Mouse (Mus musculus): Measurements from ENCODE around the gene Zscan10. TPM values are rescaled to one million over a fixed set of nuclear protein-coding genes. Genes with fewer than 3 reads are reported as not detected.

Zscan10 gene
- total and polyA plus RNA-seq, 2 experiments from 2014 or later: 0.21 TPM; not detected in 1

DNA sequence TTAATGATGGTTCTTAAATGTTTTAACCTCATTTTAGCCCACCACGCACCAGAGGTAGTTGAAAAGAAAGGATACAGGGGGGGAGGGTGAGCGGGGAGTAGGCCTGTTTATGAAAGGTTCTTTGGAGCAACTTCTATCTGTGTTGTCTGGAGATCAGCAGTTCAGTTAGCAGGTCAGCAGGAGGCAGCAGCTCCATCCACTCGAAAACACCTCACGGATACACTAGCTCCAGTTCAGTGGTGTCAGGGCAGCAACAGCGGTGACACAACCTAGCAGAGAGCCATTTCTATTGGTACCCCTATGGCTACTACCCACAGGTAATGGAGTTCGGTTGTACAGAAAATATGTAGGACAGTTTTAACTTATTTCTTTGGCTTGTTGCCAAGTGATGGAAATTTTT lies 30.6 kb upstream of the Zscan10 start:
- H3K4me2 ChIP-seq (ENCODE audit: low read depth): no peak overlapping the region
- peak; percentile 64 for TF ChIP-seq CTCF (IDR thresholded peaks at IDR 0.05; ENCODE audit: low read depth)
- peaks cover 13% of the 10 kb centered on the region; the same call in 1 of the 2 replicates for H3K36me3 ChIP-seq (ENCODE audit: insufficient read depth)
- H3K27me3 ChIP-seq (ENCODE audit: insufficient read depth, low read length): no peaks in the 10 kb centered on the region
- WGBS: 39% methylated on average over 6 of the region's 6 CpGs
- no peaks in the 10 kb centered on the region for H3K9me3 ChIP-seq (ENCODE audit: low read length)
- ATAC-seq (peak; percentile 47; the same call in 1 of the 2 replicates), DNase-seq (no peak)
- no peak overlapping the region for H3K4me3 ChIP-seq (ENCODE audit: low read depth, low read length)
- no peak overlapping the region for H3K9ac ChIP-seq
- no peak overlapping the region for H3K27ac ChIP-seq (ENCODE audit: low read depth, low read length)
- H3K4me1 ChIP-seq (ENCODE audit: insufficient read depth): peaks cover under 1% of the 10 kb centered on the region

DNA sequence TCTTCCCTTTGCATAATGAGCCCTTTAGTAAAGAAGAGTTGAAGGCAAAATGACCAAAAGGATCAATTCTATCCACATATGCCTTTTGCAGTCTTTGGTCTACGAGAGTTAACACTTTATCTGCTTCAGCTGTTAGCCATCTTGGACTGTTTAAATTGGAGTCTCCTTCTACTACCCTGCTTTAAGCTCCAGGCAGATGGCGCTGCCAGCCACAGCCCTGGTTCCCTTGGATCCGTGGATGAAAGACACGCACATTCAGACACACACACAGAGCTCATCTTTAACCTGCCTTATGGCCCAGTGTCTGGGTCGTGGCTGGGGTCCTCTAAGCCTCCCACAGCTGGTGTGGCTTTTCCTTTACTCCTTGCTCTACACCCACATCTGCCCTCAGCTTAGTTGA lies 29.6 kb upstream of the Zscan10 start:
- Histone ChIP-seq H3K27ac (ENCODE audit: low read depth, low read length) (no peak overlapping the region), H3K4me2 (ENCODE audit: low read depth) (no peak overlapping the region), H3K36me3 (ENCODE audit: insufficient read depth) (peaks cover 20% of the 10 kb centered on the region), H3K9ac (no peak overlapping the region), H3K4me3 (ENCODE audit: low read depth, low read length) (no peak overlapping the region), H3K27me3 (ENCODE audit: insufficient read depth, low read length) (no peaks in the 10 kb centered on the region), H3K4me1 (ENCODE audit: insufficient read depth) (no peaks in the 10 kb centered on the region), H3K9me3 (ENCODE audit: low read length) (no peaks in the 10 kb centered on the region)
- WGBS: 20% methylated on average over 5 of the region's 5 CpGs
- peak; percentile 40 for DNase-seq
- peak; percentile 25; the same call in 1 of the 2 replicates for ATAC-seq
- peak; percentile 43; the same call in 1 of the 2 replicates for TF ChIP-seq CTCF (IDR thresholded peaks at IDR 0.05; ENCODE audit: low read depth)

DNA sequence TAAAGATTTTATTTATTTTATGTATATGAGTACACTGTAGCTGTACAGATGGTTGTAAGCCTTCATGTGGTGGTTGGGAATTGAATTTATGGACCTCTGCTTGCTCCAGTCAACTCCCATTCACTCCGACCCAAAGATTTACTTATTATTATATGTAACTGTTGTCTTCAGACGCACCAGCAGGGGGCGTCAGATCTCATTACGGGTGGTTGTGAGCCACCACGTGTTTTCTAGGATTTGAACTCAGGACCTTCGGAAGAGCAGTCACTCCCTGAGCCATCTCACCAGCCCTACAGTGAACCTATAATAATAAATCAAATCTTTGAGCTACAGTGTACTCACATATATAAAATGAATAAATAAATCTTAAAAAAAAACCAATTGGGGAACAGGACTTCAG lies 28.6 kb upstream of the Zscan10 start:
- H3K4me2 ChIP-seq (ENCODE audit: low read depth): no peak overlapping the region
- H3K9ac ChIP-seq: no peak overlapping the region
- H3K36me3 ChIP-seq (ENCODE audit: insufficient read depth): peaks cover 28% of the 10 kb centered on the region
- no peak overlapping the region for H3K4me3 ChIP-seq (ENCODE audit: low read depth, low read length)
- no peaks in the 10 kb centered on the region for H3K27me3 ChIP-seq (ENCODE audit: insufficient read depth, low read length)
- no peak overlapping the region for H3K27ac ChIP-seq (ENCODE audit: low read depth, low read length)
- ATAC-seq (no peak), DNase-seq (no peak)
- H3K4me1 ChIP-seq (ENCODE audit: insufficient read depth): no peaks in the 10 kb centered on the region
- 0 out of 2 replicates have a peak, but pooled peaks have one; percentile 21 for TF ChIP-seq CTCF (IDR thresholded peaks at IDR 0.05; ENCODE audit: low read depth)
- H3K9me3 ChIP-seq (ENCODE audit: low read length): no peaks in the 10 kb centered on the region
- WGBS: 82% methylated on average over 6 of the region's 6 CpGs

DNA sequence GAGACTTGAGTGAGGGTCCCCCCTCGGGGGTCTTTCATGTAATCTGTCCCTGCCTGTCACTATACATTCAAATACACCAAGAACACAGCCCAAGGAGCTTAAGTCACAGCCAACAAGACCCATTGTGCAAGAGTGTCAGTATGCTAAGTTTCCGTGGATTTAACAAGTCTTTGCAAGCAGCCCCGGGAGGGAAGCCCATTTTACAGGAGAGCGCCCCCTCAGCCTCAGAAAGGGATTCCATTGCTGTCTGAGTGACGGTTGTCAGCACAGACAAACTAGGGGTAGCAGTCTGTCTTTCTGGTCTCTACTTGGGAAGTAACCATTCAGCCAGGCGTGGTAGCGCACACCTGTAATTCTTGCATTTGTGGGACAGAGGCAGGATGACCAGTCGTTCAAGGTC lies 26.5 kb upstream of the Zscan10 start:
- DNase-seq (no peak), ATAC-seq (no peak)
- Histone ChIP-seq H3K36me3 (ENCODE audit: insufficient read depth) (peaks cover 45% of the 10 kb centered on the region), H3K9me3 (ENCODE audit: low read length) (no peaks in the 10 kb centered on the region), H3K4me2 (ENCODE audit: low read depth) (no peak overlapping the region), H3K27ac (ENCODE audit: low read depth, low read length) (no peak overlapping the region), H3K9ac (no peak overlapping the region), H3K4me1 (ENCODE audit: insufficient read depth) (no peaks in the 10 kb centered on the region), H3K4me3 (ENCODE audit: low read depth, low read length) (no peak overlapping the region), H3K27me3 (ENCODE audit: insufficient read depth, low read length) (no peaks in the 10 kb centered on the region)
- no peak for TF ChIP-seq CTCF (IDR thresholded peaks at IDR 0.05; ENCODE audit: low read depth)
- 93% methylated on average over 8 of the region's 8 CpGs for WGBS

DNA sequence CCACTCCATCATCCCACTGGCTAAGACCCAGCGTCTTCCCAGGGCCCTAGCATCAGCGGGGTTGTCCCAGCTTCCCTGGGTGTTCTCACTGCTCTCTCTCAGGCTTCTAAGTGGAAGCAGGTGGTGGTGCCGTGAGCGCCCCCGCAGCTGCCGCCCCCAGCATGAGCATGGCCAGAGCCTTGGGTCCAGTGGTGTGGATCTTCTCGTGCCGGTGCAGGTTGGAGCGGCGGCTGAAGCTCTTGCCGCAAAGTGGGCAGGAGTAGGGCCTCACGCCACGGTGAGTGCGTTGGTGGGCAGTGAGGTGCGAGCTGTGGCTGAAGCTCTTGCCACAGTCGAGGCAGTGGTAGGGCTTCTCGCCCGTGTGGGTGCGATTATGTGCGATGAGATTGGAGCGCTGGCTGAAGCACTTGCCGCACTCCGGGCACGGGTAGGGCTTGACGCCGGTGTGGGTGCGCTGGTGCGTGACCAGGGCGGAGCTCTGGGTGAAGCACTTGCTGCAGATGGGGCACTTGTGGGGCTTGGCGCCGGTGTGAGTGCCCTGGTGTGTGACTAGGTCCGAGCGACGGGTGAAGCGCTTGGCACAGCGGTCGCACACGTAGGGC lies 24.6 kb upstream of the Zscan10 start:
- H3K4me3 ChIP-seq (ENCODE audit: low read depth, low read length): no peak overlapping the region
- 94% methylated on average over 38 of the region's 38 CpGs for WGBS
- DNase-seq (no peak), ATAC-seq (no peak)
- H3K4me2 ChIP-seq (ENCODE audit: low read depth): no peak overlapping the region
- H3K4me1 ChIP-seq (ENCODE audit: insufficient read depth): no peaks in the 10 kb centered on the region
- no peak for TF ChIP-seq CTCF (IDR thresholded peaks at IDR 0.05; ENCODE audit: low read depth)
- peaks cover 64% of the 10 kb centered on the region for H3K36me3 ChIP-seq (ENCODE audit: insufficient read depth)
- H3K27me3 ChIP-seq (ENCODE audit: insufficient read depth, low read length): no peaks in the 10 kb centered on the region
- H3K9ac ChIP-seq: no peak overlapping the region
- no peak overlapping the region for H3K27ac ChIP-seq (ENCODE audit: low read depth, low read length)
- H3K9me3 ChIP-seq (ENCODE audit: low read length): no peaks in the 10 kb centered on the region

DNA sequence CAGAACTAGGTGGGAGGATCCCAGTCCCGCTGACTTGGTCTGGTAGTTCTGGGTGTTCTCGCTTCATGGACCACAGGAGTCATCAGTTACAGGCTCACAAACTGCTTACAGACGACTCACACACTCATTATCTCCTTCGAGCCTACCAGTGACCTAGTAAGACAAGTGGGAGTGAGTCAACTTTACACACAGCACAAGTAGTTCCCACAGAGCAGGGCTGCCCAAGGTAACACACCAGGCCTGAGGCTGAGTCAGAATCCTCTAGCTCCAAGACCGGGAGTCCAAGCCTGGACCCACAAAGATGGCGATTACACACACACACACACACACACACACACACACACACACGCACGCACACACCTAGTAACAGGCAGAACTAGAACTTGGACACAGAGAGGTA lies 15.9 kb upstream of the Zscan10 start:
- Histone ChIP-seq H3K27ac (ENCODE audit: low read depth, low read length) (no peak overlapping the region), H3K4me3 (ENCODE audit: low read depth, low read length) (peak overlapping the region; percentile 77), H3K4me2 (ENCODE audit: low read depth) (peak overlapping the region; percentile 89), H3K27me3 (ENCODE audit: insufficient read depth, low read length) (no peaks in the 10 kb centered on the region), H3K9ac (0 out of 2 replicates have a peak overlapping the region, but pooled peaks have one; percentile 89), H3K9me3 (ENCODE audit: low read length) (no peaks in the 10 kb centered on the region), H3K36me3 (ENCODE audit: insufficient read depth) (peaks cover 16% of the 10 kb centered on the region), H3K4me1 (ENCODE audit: insufficient read depth) (peaks cover 15% of the 10 kb centered on the region)
- WGBS: 85% methylated on average over 8 of the region's 8 CpGs
- DNase-seq (no peak), ATAC-seq (no peak)
- no peak for TF ChIP-seq CTCF (IDR thresholded peaks at IDR 0.05; ENCODE audit: low read depth)

DNA sequence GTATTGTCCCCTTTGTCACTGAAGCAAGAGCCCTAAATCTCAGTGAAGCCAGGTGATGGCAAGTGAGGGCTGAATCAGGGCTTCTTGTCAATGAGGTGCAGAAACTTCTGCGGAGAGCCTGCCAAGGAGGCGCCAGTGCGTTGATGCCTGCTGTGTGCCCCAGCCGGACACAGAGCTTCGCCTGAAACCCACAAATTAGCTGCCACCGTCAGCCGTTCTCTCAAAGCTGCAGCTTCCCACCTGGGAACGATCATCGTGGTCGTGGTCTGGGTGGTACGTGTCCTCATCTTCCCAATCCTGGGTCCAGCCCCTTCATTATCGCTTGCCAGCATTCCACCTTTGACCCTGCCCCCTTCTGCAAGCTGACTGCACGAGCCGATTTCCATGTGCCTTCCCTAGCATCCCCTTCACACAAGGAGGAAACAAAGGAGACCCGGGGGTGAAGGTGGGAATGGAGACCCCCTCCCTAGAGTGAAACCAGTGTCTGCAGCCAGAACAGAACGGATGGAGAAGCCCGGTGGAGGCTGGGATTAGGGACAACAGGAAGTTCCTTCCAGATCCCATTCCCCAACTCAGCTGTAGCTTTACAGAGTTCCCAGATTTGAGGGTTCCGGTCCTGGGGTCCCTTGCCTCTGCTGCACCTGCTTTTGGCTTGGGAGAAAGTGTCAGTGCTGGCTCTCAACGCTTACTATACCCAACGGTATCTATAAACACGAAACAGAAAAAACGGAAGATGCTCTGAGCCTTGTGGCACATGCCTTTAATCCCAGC lies 14.8 kb upstream of the Zscan10 start:
- peak; percentile 98 for ATAC-seq
- Histone ChIP-seq H3K27me3 (ENCODE audit: insufficient read depth, low read length) (no peaks in the 10 kb centered on the region), H3K4me1 (ENCODE audit: insufficient read depth) (peaks cover 15% of the 10 kb centered on the region), H3K27ac (ENCODE audit: low read depth, low read length) (peak overlapping the region; percentile 84), H3K36me3 (ENCODE audit: insufficient read depth) (0 out of 2 replicates have a peak, but pooled peaks cover 5% of the 10 kb centered on the region), H3K4me2 (ENCODE audit: low read depth) (peak overlapping the region; percentile 89), H3K9ac (peak overlapping the region; percentile 89), H3K9me3 (ENCODE audit: low read length) (no peaks in the 10 kb centered on the region), H3K4me3 (ENCODE audit: low read depth, low read length) (peak overlapping the region; percentile 77)
- DNase-seq: peak; percentile 91
- TF ChIP-seq CTCF (IDR thresholded peaks at IDR 0.05; ENCODE audit: low read depth): no peak
- under 1% methylated on average over 22 of the region's 22 CpGs for WGBS

All from forebrain, postnatal 0 days (tissue).